29 mouse cellular contexts compared by ENCODE assay signal in genomic region chr6:86152676-86153075, GRCm38 (mm10). TPM values are rescaled to one million over a fixed set of nuclear protein-coding genes. Genes with fewer than 3 reads are reported as not detected.
"Had no signal": no experiment of that assay in that cellular context is flagged by ENCODE, and none has a peak within 500 bp of the region (broad histone marks: within the 10 kb centered on the region; RNA-seq: fewer than 3 reads in every experiment).

No protein-coding gene starts in this region.

- DNase-seq: cerebellum, adult 2 months; cerebellum, adult 8-10 months; cerebellum, adult 9-10 months; cerebellum, adult 9-11 months; cerebellum, postnatal 10 days; cerebellum, postnatal 14 days; cerebellum, postnatal 25 days; cerebellum, postnatal 36 days; embryo, embryonic 11 days; forebrain, postnatal 0 days; gastrocnemius, postnatal 10 days; gastrocnemius, postnatal 14 days; gastrocnemius, postnatal 25 days; gastrocnemius, postnatal 36 days had no signal

- H3K9ac ChIP-seq: embryonic facial prominence, embryonic 12.5 days; embryonic facial prominence, embryonic 13.5 days; embryonic facial prominence, embryonic 15.5 days; forebrain, embryonic 12.5 days; forebrain, embryonic 13.5 days; forebrain, embryonic 15.5 days; forebrain, postnatal 0 days had no signal

- H3K27me3 ChIP-seq: embryonic facial prominence, embryonic 12.5 days; forebrain, embryonic 12.5 days; forebrain, embryonic 13.5 days; forebrain, embryonic 15.5 days had no signal

- H3K27ac ChIP-seq: embryonic facial prominence, embryonic 10.5 days; embryonic facial prominence, embryonic 12.5 days; embryonic facial prominence, embryonic 13.5 days; embryonic facial prominence, embryonic 15.5 days; forebrain, embryonic 10.5 days; forebrain, embryonic 12.5 days; forebrain, embryonic 13.5 days; forebrain, embryonic 15.5 days; gastrocnemius, adult 2 months; heart, adult 2 months had no signal

- H3K4me3 ChIP-seq: embryonic facial prominence, embryonic 10.5 days; embryonic facial prominence, embryonic 12.5 days; embryonic facial prominence, embryonic 13.5 days; embryonic facial prominence, embryonic 15.5 days; erythroblast, embryonic 14.5 days; forebrain, embryonic 10.5 days; forebrain, embryonic 12.5 days; forebrain, embryonic 13.5 days; forebrain, embryonic 15.5 days; gastrocnemius, adult 2 months; heart, adult 2 months had no signal

- H3K4me1 ChIP-seq: embryonic facial prominence, embryonic 10.5 days had no signal

- ATAC-seq: forebrain, embryonic 13.5 days; forebrain, embryonic 14.5 days; forebrain, embryonic 15.5 days; forebrain, embryonic 16.5 days; forebrain, postnatal 0 days had no signal

- H3K4me2 ChIP-seq: embryonic facial prominence, embryonic 12.5 days; embryonic facial prominence, embryonic 13.5 days; embryonic facial prominence, embryonic 15.5 days; forebrain, embryonic 12.5 days; forebrain, embryonic 13.5 days; forebrain, embryonic 15.5 days had no signal

- H3K9me3 ChIP-seq: embryonic facial prominence, embryonic 10.5 days; embryonic facial prominence, embryonic 12.5 days; embryonic facial prominence, embryonic 13.5 days; embryonic facial prominence, embryonic 15.5 days; forebrain, embryonic 10.5 days; forebrain, embryonic 15.5 days had no signal

- H3K36me3 ChIP-seq: embryonic facial prominence, embryonic 10.5 days; embryonic facial prominence, embryonic 12.5 days; embryonic facial prominence, embryonic 13.5 days; embryonic facial prominence, embryonic 15.5 days; forebrain, embryonic 10.5 days; forebrain, embryonic 12.5 days; forebrain, embryonic 15.5 days had no signal

RNA-seq across cellular contexts. Expression of gene Tgfa, which starts 42.3 kb away (rescaled TPM):
- total RNA-seq: common myeloid progenitor, adult 5-6 weeks; granulocyte monocyte progenitor cell, adult 5-6 weeks had no signal
- polyA plus RNA-seq: erythroblast, embryonic 14.5 days had no signal
